Mouse (Mus musculus) stomach, embryonic 15.5 days (tissue): Measurements from ENCODE around the gene Map3k1. TPM values are rescaled to one million over a fixed set of nuclear protein-coding genes. Genes with fewer than 3 reads are reported as not detected.

Experiments used
- ATAC-seq: fragments of 200-750 bp; cut with Nextera tagmentation; 2 replicates; pipeline ENCODE4 v1.8.0; 2017; ENCODE audit warnings: low read depth, moderate number of reproducible peaks, moderate TSS enrichment; ENCODE audit not compliant: insufficient read depth, low FRiP score
- H3K27ac ChIP-seq: fragments of 300-500 bp; sonication (generic); 2 replicates; pipeline ENCODE4 v1.5.1; 2015; ENCODE audit warnings: mild to moderate bottlenecking, inconsistent platforms
- H3K27me3 ChIP-seq: fragments of 300-500 bp; sonication (generic); replicated peaks from 2 replicates; pipeline ENCODE4 v1.6.1; 2015; ENCODE audit warnings: inconsistent platforms
- H3K36me3 ChIP-seq: fragments of 300-500 bp; sonication (generic); 2 replicates; pipeline ENCODE4 v1.6.1; 2015; ENCODE audit warnings: inconsistent platforms
- H3K4me1 ChIP-seq: fragments of 300-500 bp; sonication (generic); 2 replicates; pipeline ENCODE4 v1.6.1; 2015; ENCODE audit warnings: inconsistent platforms
- H3K4me2 ChIP-seq: fragments of 300-500 bp; sonication (generic); 2 replicates; pipeline ENCODE4 v1.6.1; 2015; ENCODE audit warnings: mild to moderate bottlenecking, inconsistent platforms
- H3K4me3 ChIP-seq: fragments of 300-500 bp; sonication (generic); replicated peaks from 2 replicates; pipeline ENCODE4 v1.5.1; 2015; ENCODE audit warnings: inconsistent platforms
- H3K9ac ChIP-seq: fragments of 300-500 bp; sonication (generic); 2 replicates; pipeline ENCODE4 v1.6.1; 2015; ENCODE audit warnings: inconsistent platforms
- H3K9me3 ChIP-seq: fragments of 300-500 bp; sonication (generic); 2 replicates; pipeline ENCODE4 v1.6.1; 2016; ENCODE audit warnings: inconsistent platforms
- WGBS: fragments of 180-500 bp; shearing (Covaris S2); methylation state at CpG from one replicate; pipeline ENCODE4 v1.1.7; 2015; 5-methylcytosine and 5-hydroxymethylcytosine counted together
- polyA plus RNA-seq: library from polyadenylated mRNA; unstranded; fragments of >200 nt; fragmentation: Nextera tagmentation; extraction: Ambion mirVana; gene quantifications from 2 replicates; pipeline ENCODE4 v1.2.1, GENCODE M21; 2015

Map3k1 gene
- polyA plus RNA-seq, 1 experiment from 2014 or later = 21.3 TPM

DNA sequence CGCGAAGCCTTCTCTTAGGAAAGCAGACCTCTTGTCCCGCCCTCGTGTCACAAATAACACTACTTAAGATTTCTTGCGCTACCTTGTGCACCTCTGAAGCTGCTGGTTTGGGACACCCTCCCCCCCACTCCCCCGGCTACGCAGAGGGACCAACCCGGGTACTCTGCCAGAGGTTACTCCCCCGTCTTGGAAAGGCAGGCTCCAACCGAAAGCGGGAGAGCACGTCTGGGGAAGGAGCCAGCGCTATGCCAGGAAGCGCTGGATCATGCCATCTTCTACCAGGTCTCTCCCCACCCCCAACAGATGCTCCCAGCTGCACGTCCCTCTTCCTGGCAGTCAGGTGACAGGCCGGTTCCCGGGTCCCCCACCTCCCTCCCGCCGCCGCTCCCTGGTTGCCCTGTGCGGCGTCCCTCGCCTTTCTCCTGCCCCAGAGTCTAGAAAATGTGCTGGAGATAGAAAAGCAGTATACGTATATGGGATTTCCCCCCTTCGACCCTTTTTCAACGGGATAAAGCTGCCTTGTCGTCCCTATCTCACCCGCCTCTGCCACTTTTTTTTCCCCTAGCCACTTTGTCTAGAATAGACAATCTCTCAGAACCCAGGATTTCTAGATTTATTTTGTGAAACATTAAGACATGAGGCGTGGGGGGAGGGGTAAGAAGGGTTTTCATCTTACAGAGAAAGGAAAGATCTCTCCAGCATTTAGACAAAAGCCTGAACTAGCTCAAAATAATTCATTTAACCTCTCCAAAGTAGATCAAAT lies 854 bp upstream of the Map3k1 start:
- WGBS = 2% methylated on average over 29 of the region's 29 CpGs
- H3K4me2 ChIP-seq = peak overlapping the region; percentile 77
- H3K9ac ChIP-seq = peak overlapping the region; percentile 70
- H3K27ac ChIP-seq = peak overlapping the region; percentile 88
- ATAC-seq = peak; percentile 41
- H3K4me3 ChIP-seq = peak overlapping the region; percentile 86
- H3K27me3 ChIP-seq = no peaks in the 10 kb centered on the region
- no peaks in the 10 kb centered on the region for H3K36me3 ChIP-seq
- peaks cover 19% of the 10 kb centered on the region for H3K4me1 ChIP-seq
- H3K9me3 ChIP-seq = no peaks in the 10 kb centered on the region

DNA sequence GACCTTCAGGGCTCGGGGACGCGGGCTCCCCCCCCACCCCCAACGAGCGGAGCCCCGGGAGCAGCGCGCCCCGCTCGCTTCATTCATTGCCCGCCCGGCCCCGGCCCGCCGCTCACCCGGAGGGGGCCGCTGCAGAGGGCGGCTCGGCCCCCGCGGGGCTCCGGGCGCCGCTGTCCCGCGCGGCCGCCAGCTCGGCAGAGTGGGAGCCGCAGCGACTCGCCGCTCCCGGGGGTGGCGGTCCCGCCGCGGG lies 481 bp downstream of the Map3k1 start:
- Histone ChIP-seq H3K4me1 (peaks cover 32% of the 10 kb centered on the region), H3K4me2 (peak overlapping the region; percentile 72), H3K4me3 (peak overlapping the region; percentile 86), H3K9me3 (no peaks in the 10 kb centered on the region), H3K27ac (peak overlapping the region; percentile 96), H3K9ac (peak overlapping the region; percentile 78), H3K27me3 (no peaks in the 10 kb centered on the region), H3K36me3 (no peaks in the 10 kb centered on the region)
- WGBS = 0% methylated on average over 10 of the region's 38 CpGs
- ATAC-seq = peak; percentile 12

DNA sequence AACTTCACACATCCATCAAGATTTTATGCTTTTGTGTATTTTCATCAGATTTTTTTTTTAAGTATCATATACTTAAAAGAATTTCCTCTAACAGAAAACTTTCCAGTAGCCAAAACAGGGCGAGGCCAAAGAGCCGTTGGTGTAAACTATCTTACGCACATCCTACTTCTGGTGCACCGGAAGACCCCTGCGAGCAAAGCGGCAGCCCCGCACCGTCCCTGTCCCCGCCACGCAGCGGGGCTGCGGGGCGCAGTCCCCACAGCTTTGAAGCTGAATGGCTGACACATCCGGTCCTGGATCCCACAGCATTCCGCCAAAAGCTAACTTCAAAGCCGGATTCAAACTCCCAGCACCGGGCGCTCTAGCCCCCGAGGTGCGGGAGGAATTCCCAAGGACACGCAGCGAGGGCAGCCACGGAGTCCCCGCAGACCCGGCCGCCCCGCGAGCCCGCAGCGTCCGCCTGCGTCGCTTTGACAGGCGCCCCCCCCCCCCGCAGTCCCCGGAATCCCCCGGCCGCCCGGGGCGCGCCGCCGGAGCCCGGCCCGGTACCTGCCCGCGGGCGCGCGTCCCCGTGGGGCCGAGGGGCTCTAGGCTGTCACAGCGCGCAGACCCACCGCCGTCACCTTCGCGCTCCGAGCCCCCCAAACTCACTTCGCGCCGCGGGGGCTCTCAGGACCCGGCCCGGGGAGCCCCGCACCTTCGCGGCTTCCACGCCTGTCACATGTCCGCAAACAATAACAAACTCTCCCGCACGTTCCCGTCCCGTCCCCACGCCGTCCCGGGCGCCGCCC lies 1.0 kb downstream of the Map3k1 start:
- under 1% methylated on average over 59 of the region's 79 CpGs for WGBS
- peak; percentile 13; the same call in 1 of the 2 replicates for ATAC-seq
- H3K4me2 ChIP-seq = peak overlapping the region; percentile 72

DNA sequence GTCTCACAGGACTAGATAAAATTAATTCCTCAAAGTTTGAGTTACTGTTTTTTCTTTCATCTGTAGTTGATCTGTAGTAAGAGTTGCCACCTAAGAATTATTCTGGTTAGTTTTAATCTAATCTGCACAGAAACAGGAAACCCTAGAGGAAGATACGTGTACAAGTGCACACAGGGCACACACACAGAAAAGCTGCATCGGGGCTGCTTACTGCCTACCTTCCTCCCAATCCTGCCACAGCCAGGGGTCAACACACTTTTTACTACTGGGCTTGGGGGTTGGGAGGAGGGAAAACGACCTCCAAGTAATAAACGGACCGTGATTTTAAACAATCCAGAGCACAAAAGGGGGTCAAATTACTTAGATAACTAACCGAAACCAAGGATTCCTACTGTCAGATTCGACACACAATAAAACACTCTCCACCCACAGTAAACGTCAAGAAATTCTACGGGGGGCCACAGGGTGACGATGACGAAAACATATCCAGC lies 1.6 kb downstream of the Map3k1 start:
- no peak for ATAC-seq

More for the DNA sequence above, 1.0 kb downstream of the Map3k1 start:
- Histone ChIP-seq H3K27ac (peak overlapping the region; percentile 96), H3K27me3 (no peaks in the 10 kb centered on the region), H3K4me1 (peaks cover 34% of the 10 kb centered on the region), H3K36me3 (no peaks in the 10 kb centered on the region), H3K9me3 (no peaks in the 10 kb centered on the region), H3K9ac (peak overlapping the region; percentile 78), H3K4me3 (peak overlapping the region; percentile 86)

DNA sequence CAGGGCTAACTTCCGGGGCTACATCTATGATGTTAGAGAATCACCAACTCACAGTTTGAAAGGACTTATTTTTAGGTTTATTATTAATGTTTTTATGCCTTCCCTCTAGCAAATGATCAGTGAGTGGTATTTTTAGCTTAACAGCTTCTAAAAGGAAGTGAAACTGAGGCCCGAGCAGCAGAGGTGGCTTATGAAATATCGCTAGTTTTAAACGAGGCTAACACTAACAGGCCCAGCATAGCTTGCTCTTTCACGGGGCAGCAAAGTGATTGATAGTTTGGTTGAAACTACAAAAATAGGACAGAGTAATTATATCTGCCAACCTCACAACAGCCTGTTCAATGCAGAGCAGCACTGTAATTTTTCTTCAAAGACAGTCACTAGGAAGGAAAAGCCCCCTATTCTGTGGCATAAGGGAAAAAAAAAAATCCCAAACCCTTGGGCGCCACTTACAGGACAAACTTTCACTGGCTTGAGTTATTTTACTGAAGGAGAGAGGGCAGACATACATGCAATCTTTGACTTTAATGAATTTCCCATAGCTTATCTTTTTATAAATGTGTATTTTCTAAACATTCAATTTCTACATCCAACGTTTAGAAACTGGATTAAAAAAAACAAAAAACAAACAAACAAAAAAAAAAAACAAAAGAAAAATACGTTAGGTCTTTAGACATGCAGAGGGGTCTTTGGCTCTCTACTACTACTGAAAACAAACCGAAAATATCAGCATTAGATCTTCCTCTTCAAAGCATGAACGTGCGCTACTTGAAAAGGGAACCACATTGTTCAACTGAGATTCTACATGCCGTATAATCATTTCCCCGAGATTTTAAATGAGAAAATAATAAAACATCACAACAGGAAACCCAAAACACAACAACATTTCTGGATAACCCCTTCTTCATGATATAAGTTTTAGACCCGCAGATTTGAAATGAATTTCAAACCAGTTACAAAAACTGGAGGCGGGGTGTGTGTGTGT lies 2.8 kb downstream of the Map3k1 start:
- WGBS = 34% methylated on average over 15 of the region's 15 CpGs
- peaks cover 48% of the 10 kb centered on the region for H3K4me1 ChIP-seq
- H3K4me3 ChIP-seq = peak overlapping the region; percentile 11; the same call in 1 of the 2 replicates
- H3K27ac ChIP-seq = peak overlapping the region; percentile 80
- H3K4me2 ChIP-seq = peak overlapping the region; percentile 36
- no peaks in the 10 kb centered on the region for H3K36me3 ChIP-seq
- no peaks in the 10 kb centered on the region for H3K27me3 ChIP-seq
- ATAC-seq = no peak
- H3K9me3 ChIP-seq = no peaks in the 10 kb centered on the region
- no peak overlapping the region; the same call in 1 of the 2 replicates for H3K9ac ChIP-seq

More for the DNA sequence above, 1.6 kb downstream of the Map3k1 start:
- Histone ChIP-seq H3K4me1 (peaks cover 39% of the 10 kb centered on the region), H3K36me3 (no peaks in the 10 kb centered on the region), H3K27ac (peak overlapping the region; percentile 96), H3K9ac (peak overlapping the region; percentile 78; the same call in 1 of the 2 replicates), H3K4me3 (peak overlapping the region; percentile 86), H3K9me3 (no peaks in the 10 kb centered on the region), H3K4me2 (peak overlapping the region; percentile 72), H3K27me3 (no peaks in the 10 kb centered on the region)
- under 1% methylated on average over 11 of the region's 11 CpGs for WGBS

DNA sequence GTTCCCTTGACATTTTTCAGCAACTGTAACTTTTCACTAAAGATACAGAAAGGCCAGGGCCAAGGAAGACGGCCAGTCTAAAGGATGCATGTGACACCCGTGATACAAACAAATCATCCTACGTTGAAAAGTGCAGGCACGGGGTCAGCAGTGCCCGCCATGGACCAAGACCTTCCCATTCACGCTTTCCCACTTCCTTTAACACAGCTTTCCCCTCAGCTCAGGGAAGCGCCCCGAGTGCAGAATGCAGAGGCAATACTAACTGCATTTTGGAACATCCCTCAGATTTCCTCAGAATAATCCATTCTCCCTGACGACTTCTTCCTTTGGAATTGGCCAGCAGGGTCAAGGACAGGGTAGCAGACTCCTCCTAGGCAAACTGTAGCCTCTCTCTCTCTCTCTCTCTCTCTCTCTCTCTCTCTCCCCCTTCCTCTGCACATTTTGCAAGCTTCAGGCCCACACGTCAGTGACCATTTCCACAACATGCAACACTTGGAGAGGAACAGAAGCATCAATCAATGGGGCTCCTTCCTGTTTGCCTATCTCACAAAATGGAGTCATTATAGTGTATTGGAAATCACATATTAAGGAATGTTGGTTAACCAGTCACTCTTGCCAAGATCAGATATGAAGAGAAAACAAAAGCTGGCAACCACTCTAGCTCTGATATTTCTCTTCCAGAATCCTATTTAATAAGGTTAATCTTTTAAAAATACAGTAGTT lies 3.7 kb downstream of the Map3k1 start:
- H3K4me3 ChIP-seq = no peak overlapping the region
- 22% methylated on average over 10 of the region's 10 CpGs for WGBS
- H3K36me3 ChIP-seq = no peaks in the 10 kb centered on the region
- H3K9me3 ChIP-seq = no peaks in the 10 kb centered on the region
- ATAC-seq = no peak
- H3K4me2 ChIP-seq = peak overlapping the region; percentile 36
- peaks cover 53% of the 10 kb centered on the region for H3K4me1 ChIP-seq
- no peak overlapping the region for H3K9ac ChIP-seq
- no peaks in the 10 kb centered on the region for H3K27me3 ChIP-seq
- peak overlapping the region; percentile 80 for H3K27ac ChIP-seq

DNA sequence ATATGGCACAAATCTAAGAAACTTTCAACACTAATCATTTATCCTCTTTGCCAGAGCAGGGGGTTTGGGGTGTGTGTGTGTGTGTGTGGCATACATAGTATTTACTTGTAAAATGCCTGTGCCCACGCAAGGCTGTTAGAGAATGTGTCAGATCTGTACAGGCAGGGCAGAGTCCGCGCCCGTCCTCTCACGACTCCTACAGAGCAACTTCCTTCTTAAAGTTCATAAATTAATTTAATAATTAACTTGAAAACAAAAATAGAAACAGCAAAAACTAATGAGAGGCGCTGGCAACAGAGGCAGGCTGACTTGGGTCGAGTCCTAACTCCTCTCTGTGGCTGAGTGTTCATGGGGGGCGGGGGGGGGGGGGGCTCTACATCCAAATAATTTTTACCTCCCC lies 4.6 kb downstream of the Map3k1 start:
- H3K27me3 ChIP-seq = no peaks in the 10 kb centered on the region
- no peaks in the 10 kb centered on the region for H3K36me3 ChIP-seq
- 48% methylated on average over 8 of the region's 8 CpGs for WGBS
- no peak overlapping the region for H3K4me3 ChIP-seq
- H3K27ac ChIP-seq = peak overlapping the region; percentile 80; the same call in 1 of the 2 replicates
- H3K9me3 ChIP-seq = no peaks in the 10 kb centered on the region
- peak overlapping the region; percentile 36 for H3K4me2 ChIP-seq
- H3K9ac ChIP-seq = no peak overlapping the region
- H3K4me1 ChIP-seq = peaks cover 48% of the 10 kb centered on the region
- ATAC-seq = no peak

DNA sequence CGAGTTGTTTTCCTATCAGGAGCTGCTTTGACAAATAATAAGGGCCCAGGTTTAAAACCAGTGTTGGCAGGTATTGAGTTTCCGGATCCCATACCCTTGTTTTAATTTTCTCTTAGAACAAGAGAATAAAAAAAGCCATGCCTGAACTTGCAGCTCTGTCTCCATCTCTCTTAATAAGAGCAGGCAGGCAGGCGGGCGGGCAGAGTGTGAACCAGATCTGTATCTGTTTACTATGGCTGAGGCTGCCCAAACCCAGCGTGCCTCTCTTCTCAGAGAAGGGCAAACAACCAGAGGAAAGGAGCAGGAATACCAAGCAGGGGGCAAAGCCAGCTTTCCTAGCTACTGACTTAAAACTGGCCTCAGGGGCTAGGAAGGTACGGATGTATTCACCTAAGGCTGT lies 5.3 kb downstream of the Map3k1 start:
- Histone ChIP-seq H3K4me3 (no peak overlapping the region), H3K9ac (no peak overlapping the region), H3K4me2 (peak overlapping the region; percentile 36), H3K9me3 (no peaks in the 10 kb centered on the region), H3K27ac (peak overlapping the region; percentile 63), H3K4me1 (peaks cover 52% of the 10 kb centered on the region), H3K27me3 (no peaks in the 10 kb centered on the region), H3K36me3 (no peaks in the 10 kb centered on the region)
- 54% methylated on average over 6 of the region's 6 CpGs for WGBS
- ATAC-seq = no peak

DNA sequence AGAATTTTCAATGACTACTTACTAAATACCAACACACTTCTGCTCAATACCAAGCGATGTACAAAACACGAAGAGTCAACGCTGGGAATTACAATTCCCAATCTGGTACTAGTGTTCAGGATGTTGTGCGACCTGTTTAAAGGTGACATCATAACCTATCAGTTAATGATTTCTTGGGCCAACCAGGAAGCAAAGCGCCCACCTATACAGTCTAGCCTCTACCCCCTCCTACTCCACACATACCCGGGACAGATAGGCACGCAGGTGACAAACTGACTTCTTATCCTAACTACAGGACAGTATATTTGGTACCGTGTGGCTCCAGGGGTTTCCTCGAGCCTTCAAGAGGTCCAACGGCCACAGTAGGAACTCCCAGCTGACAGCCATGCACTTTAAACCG lies 5.9 kb downstream of the Map3k1 start:
- 73% methylated on average over 11 of the region's 11 CpGs for WGBS

DNA sequence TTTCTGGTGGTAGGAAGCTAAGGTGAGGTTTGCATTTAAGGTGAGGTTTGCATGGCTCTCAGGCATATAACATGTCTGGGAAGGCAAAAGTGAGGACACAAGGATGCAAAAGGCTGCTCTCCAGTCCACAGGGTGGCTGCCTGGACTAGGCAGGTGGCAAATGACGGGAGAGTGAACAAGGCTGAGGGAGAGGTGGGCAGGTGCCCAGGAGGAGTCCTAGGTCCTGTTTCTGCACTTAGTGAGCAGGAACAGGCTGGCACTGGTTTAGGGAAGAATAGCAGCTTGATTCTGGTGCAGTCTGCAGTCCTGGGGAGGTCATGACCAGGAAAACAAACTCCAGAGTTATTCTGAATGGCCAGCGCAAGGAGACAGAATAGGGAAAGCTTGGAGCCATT lies 6.5 kb downstream of the Map3k1 start:
- no peaks in the 10 kb centered on the region for H3K27me3 ChIP-seq
- no peak overlapping the region for H3K4me3 ChIP-seq
- ATAC-seq = no peak
- peaks cover 64% of the 10 kb centered on the region for H3K4me1 ChIP-seq
- H3K4me2 ChIP-seq = no peak overlapping the region
- no peak overlapping the region for H3K9ac ChIP-seq
- no peaks in the 10 kb centered on the region for H3K9me3 ChIP-seq
- H3K27ac ChIP-seq = no peak overlapping the region
- no peaks in the 10 kb centered on the region for H3K36me3 ChIP-seq
- 71% methylated on average over 2 of the region's 2 CpGs for WGBS

More for the DNA sequence above, 5.9 kb downstream of the Map3k1 start:
- H3K27ac ChIP-seq = peak overlapping the region; percentile 63
- no peaks in the 10 kb centered on the region for H3K36me3 ChIP-seq
- peak overlapping the region; percentile 36 for H3K4me2 ChIP-seq
- no peaks in the 10 kb centered on the region for H3K9me3 ChIP-seq
- no peak overlapping the region for H3K4me3 ChIP-seq
- peaks cover 58% of the 10 kb centered on the region for H3K4me1 ChIP-seq
- no peaks in the 10 kb centered on the region for H3K27me3 ChIP-seq
- H3K9ac ChIP-seq = no peak overlapping the region
- 0 out of 2 replicates have a peak, but pooled peaks have one; percentile 9 for ATAC-seq
